Mouse (Mus musculus) CH12.LX (cell line): Measurements from ENCODE around the gene Phkg1. TPM values are rescaled to one million over a fixed set of nuclear protein-coding genes. Genes with fewer than 3 reads are reported as not detected.

Experiments
- DNase-seq: peaks from one replicate; pipeline ENCODE4 v3.0.0-alpha.2; 2013; ENCODE audit errors: extremely low read depth
- H3K27ac ChIP-seq: 2 replicates; pipeline ENCODE4 v1.5.1; 2012; ENCODE audit warnings: low read depth, mild to moderate bottlenecking, control low read depth, moderate library complexity; ENCODE audit not compliant: insufficient read depth
- H3K27me3 ChIP-seq: replicated peaks from 2 replicates; pipeline ENCODE3; 2012; ENCODE audit warnings: inconsistent platforms
- H3K36me3 ChIP-seq, 2 experiments: replicated peaks in 1 of 2; 2 replicates each; pipeline versions ENCODE3 to v1.6.1; 2012; ENCODE audit warnings: inconsistent platforms in 1 of 2, low read length in 1 of 2, mild to moderate bottlenecking in 1 of 2, mixed read lengths in 1 of 2, moderate library complexity in 1 of 2; ENCODE audit not compliant: control insufficient read depth in 1 of 2, insufficient read depth in 1 of 2
- H3K4me1 ChIP-seq, 2 experiments: 2 replicates each; pipeline ENCODE4 v1.6.1; 2012; ENCODE audit warnings: inconsistent platforms in 1 of 2, moderate library complexity in 1 of 2; ENCODE audit not compliant: insufficient read depth in 2 of 2, control insufficient read depth in 1 of 2
- H3K4me2 ChIP-seq: 2 replicates; pipeline ENCODE4 v1.6.1; 2012; ENCODE audit warnings: low read depth, mild to moderate bottlenecking, control low read depth; ENCODE audit not compliant: poor library complexity, insufficient read depth, severe bottlenecking
- H3K4me3 ChIP-seq, 3 experiments: fragments of 150-350 bp in 1 of 3; sonication (generic) in 1 of 3; replicated peaks in 1 of 3; 2 replicates each; pipeline versions ENCODE3 to v1.5.1; 2011 to 2012; ENCODE audit warnings: low read depth in 2 of 3, low read length in 2 of 3, mild to moderate bottlenecking in 2 of 3, moderate library complexity in 2 of 3, control low read depth in 1 of 3, improper control_type of control experiment in 1 of 3, inconsistent platforms in 1 of 3, mixed read lengths in 1 of 3; ENCODE audit not compliant: poor library complexity in 1 of 3
- H3K79me2 ChIP-seq: replicated peaks from 2 replicates; pipeline ENCODE4 v1.6.1; 2012; ENCODE audit warnings: mild to moderate bottlenecking, moderate library complexity; ENCODE audit not compliant: control insufficient read depth, poor library complexity, insufficient read depth, severe bottlenecking; ENCODE audit errors: extremely low read depth
- H3K9ac ChIP-seq: 2 replicates; pipeline ENCODE4 v1.6.1; 2012; ENCODE audit warnings: low read depth, mild to moderate bottlenecking, control low read depth, moderate library complexity; ENCODE audit not compliant: insufficient read depth
- H3K9me3 ChIP-seq: replicated peaks from 2 replicates; pipeline ENCODE3; 2012; ENCODE audit warnings: low read length, inconsistent platforms, mixed read lengths
- CHD1 ChIP-seq: IDR thresholded peaks from 2 replicates; pipeline ENCODE4 v1.6.1; 2012; ENCODE audit warnings: low read depth, low read length, improper control_type of control experiment, inconsistent platforms
- EP300 ChIP-seq: IDR thresholded peaks from 2 replicates; pipeline ENCODE4 v1.6.1; 2011; ENCODE audit warnings: low read length, improper control_type of control experiment
- GABPA ChIP-seq: IDR thresholded peaks from 2 replicates; pipeline ENCODE4 v1.6.1; 2012; ENCODE audit warnings: low read depth, low read length, improper control_type of control experiment, inconsistent platforms; ENCODE audit not compliant: insufficient replicate concordance
- IRF4 ChIP-seq: IDR thresholded peaks from 2 replicates; pipeline ENCODE4 v1.6.1; 2014; ENCODE audit warnings: low read depth, mild to moderate bottlenecking, inconsistent platforms, low read length, improper control_type of control experiment
- KAT2A ChIP-seq: IDR thresholded peaks from 2 replicates; pipeline ENCODE4 v1.6.1; 2012; ENCODE audit warnings: low read length, improper control_type of control experiment, inconsistent platforms; ENCODE audit not compliant: insufficient replicate concordance
- MAFK ChIP-seq: IDR thresholded peaks from 2 replicates; pipeline ENCODE4 v1.6.1; 2011; ENCODE audit warnings: low read length, improper control_type of control experiment; ENCODE audit not compliant: insufficient replicate concordance
- MAX ChIP-seq: IDR thresholded peaks from 2 replicates; pipeline ENCODE4 v1.6.1; 2011; ENCODE audit warnings: low read length, improper control_type of control experiment
- MAZ ChIP-seq: IDR thresholded peaks from 2 replicates; pipeline ENCODE4 v1.6.1; 2012; ENCODE audit warnings: low read depth, mild to moderate bottlenecking, inconsistent platforms, low read length, improper control_type of control experiment, moderate library complexity
- MEF2A ChIP-seq: IDR thresholded peaks from 2 replicates; pipeline ENCODE4 v1.6.1; 2014; ENCODE audit warnings: low read depth, mild to moderate bottlenecking, inconsistent platforms, low read length, improper control_type of control experiment, borderline replicate concordance
- MXI1 ChIP-seq: IDR thresholded peaks from 2 replicates; pipeline ENCODE4 v1.6.1; 2011; ENCODE audit warnings: mild to moderate bottlenecking, low read depth, low read length, improper control_type of control experiment
- MYC ChIP-seq: IDR thresholded peaks from 2 replicates; pipeline ENCODE4 v1.6.1; 2011; ENCODE audit warnings: low read depth, mild to moderate bottlenecking, improper control_type of control experiment, low read length
- NELFE ChIP-seq: IDR thresholded peaks from 2 replicates; pipeline ENCODE4 v1.6.1; 2011; ENCODE audit warnings: low read depth, low read length, improper control_type of control experiment
- NRF1 ChIP-seq: IDR thresholded peaks from 2 replicates; pipeline ENCODE4 v1.6.1; 2014; ENCODE audit warnings: low read depth, mild to moderate bottlenecking, inconsistent platforms, low read length, improper control_type of control experiment, moderate library complexity
- POLR2A ChIP-seq: IDR thresholded peaks from 2 replicates; pipeline ENCODE4 v1.6.1; 2011; ENCODE audit warnings: low read depth, mild to moderate bottlenecking, improper control_type of control experiment, low read length
- POLR2AphosphoS2 ChIP-seq: IDR thresholded peaks from 2 replicates; pipeline ENCODE4 v1.6.1; 2011; ENCODE audit warnings: low read depth, low read length, improper control_type of control experiment
- RCOR1 ChIP-seq: conservative IDR thresholded peaks from 2 replicates; pipeline ENCODE4 v1.6.1; 2012; ENCODE audit warnings: low read depth, mild to moderate bottlenecking, inconsistent platforms, low read length, improper control_type of control experiment
- SMC3 ChIP-seq: IDR thresholded peaks from 2 replicates; pipeline ENCODE4 v1.6.1; 2011; ENCODE audit warnings: low read depth, low read length, improper control_type of control experiment
- TBP ChIP-seq: conservative IDR thresholded peaks from 2 replicates; pipeline ENCODE4 v1.6.1; 2011; ENCODE audit warnings: low read depth, low read length, improper control_type of control experiment
- TCF12 ChIP-seq: IDR thresholded peaks from 2 replicates; pipeline ENCODE4 v1.6.1; 2014; ENCODE audit warnings: low read depth, mild to moderate bottlenecking, inconsistent platforms, low read length, improper control_type of control experiment
- USF1 ChIP-seq: IDR thresholded peaks from 2 replicates; pipeline ENCODE4 v1.6.1; 2014; ENCODE audit warnings: low read depth, mild to moderate bottlenecking, inconsistent platforms, low read length, improper control_type of control experiment
- USF2 ChIP-seq: conservative IDR thresholded peaks from 2 replicates; pipeline ENCODE4 v1.6.1; 2011; ENCODE audit warnings: low read depth, low read length, improper control_type of control experiment
- ZC3H11A ChIP-seq: IDR thresholded peaks from 2 replicates; pipeline ENCODE4 v1.6.1; 2012; ENCODE audit warnings: low read depth, mild to moderate bottlenecking, inconsistent platforms, low read length, improper control_type of control experiment
- ZMIZ1 ChIP-seq: IDR thresholded peaks from 2 replicates; pipeline ENCODE4 v1.6.1; 2012; ENCODE audit warnings: low read depth, mild to moderate bottlenecking, inconsistent platforms, low read length, improper control_type of control experiment
- ZNF384 ChIP-seq: IDR thresholded peaks from 2 replicates; pipeline ENCODE4 v1.6.1; 2012; ENCODE audit warnings: low read depth, low read length, improper control_type of control experiment, inconsistent platforms
- dilution Hi-C: fragments of 300-500 bp; cut with MboI; formaldehyde crosslinking; loops from 2 replicates; pipeline ENCODE4 v1.14.3; 2020; ENCODE audit warnings: low sequenced_read_pairs; ENCODE audit not compliant: extremely low pct_unique_long_range_greater_than_20kb, extremely low pct_ligation_motif_present
- in situ Hi-C: fragments of 300-500 bp; cut with MboI; formaldehyde crosslinking; loops from 3 replicates; pipeline ENCODE4 v1.14.3; 2019; ENCODE audit warnings: low sequenced_read_pairs, low pct_ligation_motif_present, low pct_unique_long_range_greater_than_20kb, mixed read lengths
- polyA plus RNA-seq: library from polyadenylated mRNA; unstranded; fragments of >175 nt; gene quantifications from 2 replicates; pipeline ENCODE4 v1.2.1, GENCODE M21; 2012; ENCODE audit warnings: low read depth; ENCODE audit not compliant: insufficient read length
- total RNA-seq, 2 experiments: library from RNA; depleted of rRNA; stranded (reverse); fragments of 300-350 nt in 1 of 2; fragments of >200 nt in 1 of 2; gene quantifications; 2 replicates each; pipeline ENCODE4 v1.2.3; 2012 to 2014

Gene Phkg1
- total and polyA plus RNA-seq, 3 experiments: 0.21 to 0.61 (median 0.23) TPM

DNA sequence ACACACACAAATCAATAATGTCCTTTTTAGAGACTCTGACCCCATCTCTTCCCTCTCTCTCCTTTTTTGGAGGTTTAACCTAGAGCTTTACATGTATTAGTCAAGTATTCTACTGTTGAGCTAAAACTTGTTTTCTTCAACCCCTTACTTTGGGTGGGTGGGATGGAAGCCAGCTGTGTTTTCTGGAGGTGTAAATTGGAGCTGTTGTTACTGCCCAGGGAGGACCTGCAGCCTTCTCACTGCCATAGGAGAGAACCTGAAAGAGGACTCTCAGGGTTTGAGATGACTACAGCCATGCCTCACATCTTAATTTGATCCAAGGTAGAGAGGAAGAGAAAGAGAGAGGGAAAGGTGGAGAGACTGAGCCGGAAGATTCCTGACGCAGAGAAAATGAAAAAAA, 41.9 kb upstream of the Phkg1 start:
- Histone ChIP-seq H3K4me3 (no peak overlapping the region), H3K36me3 (peaks cover 3 to 8% of the 10 kb centered on the region in 2 experiments), H3K4me1 (peaks cover 0 to 10% of the 10 kb centered on the region in 2 experiments; a peak in 2 of 4 replicates), H3K9ac (no peak overlapping the region), H3K27me3 (no peaks in the 10 kb centered on the region), H3K4me2 (peak overlapping the region; percentile 97), H3K79me2 (peaks cover 13% of the 10 kb centered on the region), H3K27ac (no peak overlapping the region), H3K9me3 (no peaks in the 10 kb centered on the region)
- dilution Hi-C loops: no loop called here
- in situ Hi-C loops: no loop called here
- no peak for DNase-seq
- TF ChIP-seq EP300: no peak
- TF ChIP-seq MAFK: no peak
- no peak for TF ChIP-seq NELFE
- TF ChIP-seq TBP: no peak
- no peak for TF ChIP-seq MAX
- no peak for TF ChIP-seq MAZ
- no peak for TF ChIP-seq USF1
- TF ChIP-seq MXI1: no peak
- no peak for TF ChIP-seq ZC3H11A
- no peak for TF ChIP-seq CHD1
- TF ChIP-seq MYC: no peak
- TF ChIP-seq RCOR1: no peak

DNA sequence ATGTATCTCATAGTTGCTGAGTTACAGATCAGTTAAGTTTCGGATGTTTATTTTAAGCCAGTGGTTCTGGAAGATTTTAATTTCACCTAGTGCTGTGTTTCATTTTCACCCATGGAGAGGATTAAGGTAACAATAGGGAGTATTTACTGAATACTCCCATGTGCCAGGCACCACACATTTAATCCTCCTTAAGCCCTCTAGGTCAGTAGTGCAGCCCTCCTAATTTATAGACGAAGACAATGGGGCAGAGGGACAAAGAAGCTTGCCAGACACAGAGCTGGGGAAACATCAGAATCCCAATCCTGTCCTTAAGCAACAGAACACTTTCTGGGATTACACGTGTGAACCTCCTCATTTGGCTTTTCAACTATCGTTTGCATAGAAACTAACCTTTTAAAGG, 38.6 kb upstream of the Phkg1 start:
- Histone ChIP-seq H3K79me2 (no peaks in the 10 kb centered on the region), H3K36me3 (no peaks in the 10 kb centered on the region), H3K27ac (no peak overlapping the region), H3K9me3 (no peaks in the 10 kb centered on the region), H3K27me3 (no peaks in the 10 kb centered on the region), H3K4me2 (no peak overlapping the region), H3K4me1 (peaks cover 0 to 3% of the 10 kb centered on the region in 2 experiments; a peak in 1 of 4 replicates), H3K4me3 (no peak overlapping the region), H3K9ac (no peak overlapping the region)
- TF ChIP-seq MAFK (no peak), NELFE (no peak), CHD1 (no peak), TCF12 (no peak), ZMIZ1 (no peak), NRF1 (no peak), MEF2A (no peak), ZNF384 (no peak), POLR2AphosphoS2 (no peak), POLR2A (no peak), USF1 (no peak), IRF4 (no peak), GABPA (no peak), USF2 (no peak), MAZ (no peak), MAX (no peak), SMC3 (no peak), KAT2A (no peak)
- in situ Hi-C loops: no loop called here
- dilution Hi-C loops: no loop called here
- no peak for DNase-seq
